Mouse (Mus musculus): ENCODE measurements around the gene Ipmk. TPM values are rescaled to one million over a fixed set of nuclear protein-coding genes. Genes with fewer than 3 reads are reported as not detected.

Gene Ipmk
- polyA plus RNA-seq, 1 experiment from 2014 or later: 18.8 TPM

- under 1% methylated on average over 60 of the region's 60 CpGs for WGBS
- peak within 1 kb of the TSS; percentile 50 for H3K27ac ChIP-seq (ENCODE audit: low read length)
- H3K9me3 ChIP-seq (ENCODE audit: control insufficient read depth, low read length): no peaks in the 10 kb centered on the region
- peak within 1 kb of the TSS; percentile 70 for H3K4me2 ChIP-seq (ENCODE audit: low read length)
- no peaks in the 10 kb centered on the region for H3K36me3 ChIP-seq (ENCODE audit: control insufficient read depth, insufficient read depth)
- no peaks in the 10 kb centered on the region for H3K27me3 ChIP-seq (replicated peaks; ENCODE audit: control insufficient read depth, insufficient read depth, low read length)
- H3K4me1 ChIP-seq (replicated peaks; ENCODE audit: control insufficient read depth, insufficient read depth, low read length): peaks cover 40% of the 10 kb centered on the region
- H3K4me3 ChIP-seq (replicated peaks; ENCODE audit: low read length): peak within 1 kb of the TSS; percentile 96
- peak within 1 kb of the TSS; percentile 94 for H3K9ac ChIP-seq (replicated peaks; ENCODE audit: low read depth, low read length)
- ATAC-seq: peak; percentile 83
Observed at GRCm38 (mm10) chr10:71344579-71345143, 2.9 kb upstream of the Ipmk start, which contains the start of gene Cisd1. Gene Cisd1 (minus strand): TSS chr10:71344954.

DNA sequence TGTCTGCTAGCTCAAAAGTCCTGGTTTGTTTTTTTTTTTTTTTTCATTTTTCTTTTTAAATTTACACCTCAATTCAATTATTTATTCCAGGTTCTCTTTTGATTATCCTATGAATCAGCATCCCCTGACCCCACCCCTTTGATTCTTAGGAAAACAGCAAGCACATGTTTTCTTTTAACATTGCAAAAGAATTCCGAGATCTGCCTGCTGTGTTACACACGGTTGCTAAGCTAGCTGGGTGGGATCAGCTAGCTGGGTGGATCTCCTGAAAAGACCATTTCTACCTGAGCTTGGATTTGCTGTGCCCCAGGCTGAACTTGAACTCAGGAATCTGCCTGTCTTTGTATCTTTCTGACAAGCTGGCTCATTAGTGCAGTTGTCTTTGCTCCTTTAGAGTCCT is 1.5 kb upstream of the Ipmk start:
- ATAC-seq: no peak
- Histone ChIP-seq H3K4me1 (replicated peaks; ENCODE audit: control insufficient read depth, insufficient read depth, low read length) (peaks cover 38% of the 10 kb centered on the region), H3K9ac (replicated peaks; ENCODE audit: low read depth, low read length) (no peak overlapping the region), H3K36me3 (ENCODE audit: control insufficient read depth, insufficient read depth) (no peaks in the 10 kb centered on the region), H3K4me2 (ENCODE audit: low read length) (no peak overlapping the region), H3K9me3 (ENCODE audit: control insufficient read depth, low read length) (no peaks in the 10 kb centered on the region), H3K27ac (ENCODE audit: low read length) (no peak overlapping the region), H3K4me3 (replicated peaks; ENCODE audit: low read length) (no peak overlapping the region), H3K27me3 (replicated peaks; ENCODE audit: control insufficient read depth, insufficient read depth, low read length) (no peaks in the 10 kb centered on the region)
- 63% methylated on average over 2 of the region's 2 CpGs for WGBS

DNA sequence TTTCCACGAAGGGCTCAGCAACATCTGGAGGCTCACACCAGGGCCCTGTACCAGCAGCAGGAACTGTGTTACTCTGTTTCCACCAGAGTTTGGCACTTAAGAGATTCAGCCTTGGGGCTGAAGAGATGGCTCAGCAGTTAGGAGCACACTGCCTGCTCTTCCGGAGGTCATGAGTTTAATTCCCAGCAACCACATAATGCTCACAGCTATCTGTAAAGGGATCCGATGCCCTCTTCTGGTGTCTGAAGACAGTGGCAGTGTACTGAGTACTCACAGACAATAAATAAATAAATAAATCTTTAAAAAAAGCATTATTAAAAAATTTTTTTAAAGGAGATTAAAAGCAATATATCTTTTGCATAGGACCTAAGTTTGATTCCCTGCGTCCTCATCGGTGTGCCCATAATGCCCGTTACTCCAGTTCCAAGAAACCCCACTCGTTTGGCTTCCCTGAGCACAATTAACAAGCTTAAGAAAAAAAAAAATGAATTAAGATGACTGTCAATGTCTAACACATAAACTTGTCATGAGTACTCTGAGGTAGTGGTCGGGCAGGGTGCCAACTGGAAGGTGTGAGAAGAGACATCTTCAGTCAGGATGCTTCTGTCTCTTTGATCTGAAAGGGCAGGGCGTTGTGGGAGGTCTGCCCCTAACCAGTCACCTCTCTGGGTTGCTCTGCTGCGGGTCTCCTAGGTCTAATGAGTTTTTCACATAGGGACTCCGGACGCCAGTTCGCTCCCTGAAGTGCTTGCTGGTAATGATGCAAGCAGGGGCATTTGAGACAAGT is 648 bp upstream of the Ipmk start:
- 11% methylated on average over 13 of the region's 13 CpGs for WGBS
- no peaks in the 10 kb centered on the region for H3K36me3 ChIP-seq (ENCODE audit: control insufficient read depth, insufficient read depth)
- H3K9ac ChIP-seq (replicated peaks; ENCODE audit: low read depth, low read length): peak overlapping the region; percentile 84
- no peak for ATAC-seq
- no peaks in the 10 kb centered on the region for H3K27me3 ChIP-seq (replicated peaks; ENCODE audit: control insufficient read depth, insufficient read depth, low read length)
- peak overlapping the region; percentile 78 for H3K27ac ChIP-seq (ENCODE audit: low read length)
- peak overlapping the region; percentile 82 for H3K4me3 ChIP-seq (replicated peaks; ENCODE audit: low read length)
- H3K4me2 ChIP-seq (ENCODE audit: low read length): peak overlapping the region; percentile 73
- H3K9me3 ChIP-seq (ENCODE audit: control insufficient read depth, low read length): no peaks in the 10 kb centered on the region
- peaks cover 38% of the 10 kb centered on the region for H3K4me1 ChIP-seq (replicated peaks; ENCODE audit: control insufficient read depth, insufficient read depth, low read length)

DNA sequence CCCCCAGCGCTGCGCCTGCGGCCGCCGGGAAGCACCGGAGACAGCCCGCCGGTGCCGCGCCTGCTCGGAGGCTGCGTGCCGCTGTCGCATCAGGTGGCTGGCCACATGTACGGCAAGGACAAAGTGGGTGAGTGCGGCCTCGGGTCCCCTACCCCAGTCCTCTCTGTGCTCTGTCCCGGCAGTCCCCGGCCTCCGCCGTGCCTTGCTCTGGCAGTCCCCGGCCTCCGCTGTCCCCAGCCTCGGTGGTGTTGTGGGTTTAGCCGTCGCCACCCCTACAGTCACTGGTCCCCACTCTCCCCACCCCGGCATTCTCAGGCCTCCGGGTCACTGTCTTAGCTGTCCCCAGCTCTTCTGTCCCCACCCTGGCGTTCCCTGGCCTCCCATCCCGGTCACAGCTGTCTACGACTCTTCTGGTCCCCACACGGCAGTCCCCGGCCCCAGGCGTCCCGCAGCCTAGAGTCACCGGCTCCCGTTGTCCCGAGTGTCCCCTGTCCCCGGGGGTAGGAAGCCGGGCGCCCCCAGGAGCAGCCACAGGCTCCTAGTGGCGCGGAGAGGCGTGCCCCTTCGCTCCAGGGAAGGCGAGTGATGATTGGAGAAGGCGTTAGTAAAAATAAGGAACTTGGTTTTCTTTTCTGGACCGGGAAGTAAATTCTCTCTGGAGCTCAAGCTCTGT is 537 bp downstream of the Ipmk start:
- Histone ChIP-seq H3K36me3 (ENCODE audit: control insufficient read depth, insufficient read depth) (no peaks in the 10 kb centered on the region), H3K9me3 (ENCODE audit: control insufficient read depth, low read length) (no peaks in the 10 kb centered on the region), H3K4me1 (replicated peaks; ENCODE audit: control insufficient read depth, insufficient read depth, low read length) (peaks cover 31% of the 10 kb centered on the region), H3K27me3 (replicated peaks; ENCODE audit: control insufficient read depth, insufficient read depth, low read length) (no peaks in the 10 kb centered on the region), H3K4me3 (replicated peaks; ENCODE audit: low read length) (peak overlapping the region; percentile 82), H3K27ac (ENCODE audit: low read length) (peak overlapping the region; percentile 78), H3K9ac (replicated peaks; ENCODE audit: low read depth, low read length) (peak overlapping the region; percentile 84), H3K4me2 (ENCODE audit: low read length) (peak overlapping the region; percentile 72)
- WGBS: under 1% methylated on average over 43 of the region's 48 CpGs
- peak; percentile 49 for ATAC-seq

DNA sequence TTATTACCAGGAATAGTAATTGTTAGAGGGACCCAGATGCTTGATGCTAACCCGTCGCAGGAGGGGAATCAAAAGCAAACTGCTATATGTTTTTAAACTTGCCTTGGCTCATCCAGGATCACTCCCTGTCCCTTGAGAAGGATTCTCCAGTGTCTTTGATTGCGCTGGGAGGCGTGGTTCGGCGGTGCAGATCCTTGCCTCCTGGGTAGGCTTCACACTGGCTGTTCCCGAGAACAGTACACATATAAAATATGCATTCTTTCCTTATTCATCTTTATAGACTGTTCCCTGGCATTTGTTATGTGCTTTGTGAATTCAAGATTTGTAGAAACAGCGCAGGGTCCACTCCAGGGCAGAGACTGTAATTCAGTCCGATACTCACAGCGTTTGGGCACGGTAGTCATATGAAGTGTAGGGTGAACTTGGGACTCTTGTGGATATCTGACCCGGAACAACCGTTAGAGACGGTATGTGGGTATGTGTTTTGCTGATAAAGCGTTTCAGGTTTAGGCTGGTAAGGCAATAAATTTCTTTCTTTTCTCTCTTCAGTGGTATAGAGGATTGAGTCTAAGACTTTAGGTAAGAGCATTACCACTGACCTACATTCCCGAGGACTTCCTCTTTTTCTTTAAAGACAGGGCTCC is 1.2 kb downstream of the Ipmk start:
- H3K4me1 ChIP-seq (replicated peaks; ENCODE audit: control insufficient read depth, insufficient read depth, low read length): peaks cover 26% of the 10 kb centered on the region
- H3K4me2 ChIP-seq (ENCODE audit: low read length): peak overlapping the region; percentile 72
- H3K9ac ChIP-seq (replicated peaks; ENCODE audit: low read depth, low read length): peak overlapping the region; percentile 84
- WGBS: 25% methylated on average over 16 of the region's 16 CpGs
- no peak for ATAC-seq
- H3K36me3 ChIP-seq (ENCODE audit: control insufficient read depth, insufficient read depth): no peaks in the 10 kb centered on the region
- H3K4me3 ChIP-seq (replicated peaks; ENCODE audit: low read length): peak overlapping the region; percentile 82
- no peaks in the 10 kb centered on the region for H3K27me3 ChIP-seq (replicated peaks; ENCODE audit: control insufficient read depth, insufficient read depth, low read length)
- no peaks in the 10 kb centered on the region for H3K9me3 ChIP-seq (ENCODE audit: control insufficient read depth, low read length)
- H3K27ac ChIP-seq (ENCODE audit: low read length): no peak overlapping the region

- no peak overlapping the region for H3K27ac ChIP-seq (ENCODE audit: low read length)
- H3K4me3 ChIP-seq (replicated peaks; ENCODE audit: low read length): peak overlapping the region; percentile 82
- no peaks in the 10 kb centered on the region for H3K9me3 ChIP-seq (ENCODE audit: control insufficient read depth, low read length)
- peaks cover 21% of the 10 kb centered on the region for H3K4me1 ChIP-seq (replicated peaks; ENCODE audit: control insufficient read depth, insufficient read depth, low read length)
- H3K4me2 ChIP-seq (ENCODE audit: low read length): peak overlapping the region; percentile 72
- no peak overlapping the region for H3K9ac ChIP-seq (replicated peaks; ENCODE audit: low read depth, low read length)
- 85% methylated on average over 1 of the region's 1 CpGs for WGBS
- no peak for ATAC-seq
- no peaks in the 10 kb centered on the region for H3K27me3 ChIP-seq (replicated peaks; ENCODE audit: control insufficient read depth, insufficient read depth, low read length)
- no peaks in the 10 kb centered on the region for H3K36me3 ChIP-seq (ENCODE audit: control insufficient read depth, insufficient read depth)
Observed at GRCm38 (mm10) chr10:71349290-71349689, 1.7 kb downstream of the Ipmk start.

DNA sequence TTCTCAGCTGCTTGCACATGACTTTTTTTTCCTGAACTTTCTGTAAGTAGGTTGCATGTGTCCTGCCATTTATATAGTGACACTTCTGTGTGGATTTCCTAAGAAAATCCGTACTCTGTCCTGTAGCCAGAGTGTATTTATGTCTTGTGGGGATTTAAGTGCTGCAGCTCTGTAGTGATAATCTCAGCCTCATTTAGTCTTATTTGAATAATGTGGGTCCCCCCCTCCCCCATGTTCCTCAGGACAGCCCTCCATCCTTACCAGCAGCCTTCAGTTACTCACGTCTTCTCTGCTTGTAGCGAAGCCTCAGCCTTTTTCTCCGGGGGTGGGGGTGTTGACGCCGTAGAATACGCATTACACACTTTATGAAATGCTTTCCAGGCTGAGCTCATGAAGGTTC is 3.7 kb downstream of the Ipmk start:
- 89% methylated on average over 7 of the region's 7 CpGs for WGBS
- ATAC-seq: no peak

DNA sequence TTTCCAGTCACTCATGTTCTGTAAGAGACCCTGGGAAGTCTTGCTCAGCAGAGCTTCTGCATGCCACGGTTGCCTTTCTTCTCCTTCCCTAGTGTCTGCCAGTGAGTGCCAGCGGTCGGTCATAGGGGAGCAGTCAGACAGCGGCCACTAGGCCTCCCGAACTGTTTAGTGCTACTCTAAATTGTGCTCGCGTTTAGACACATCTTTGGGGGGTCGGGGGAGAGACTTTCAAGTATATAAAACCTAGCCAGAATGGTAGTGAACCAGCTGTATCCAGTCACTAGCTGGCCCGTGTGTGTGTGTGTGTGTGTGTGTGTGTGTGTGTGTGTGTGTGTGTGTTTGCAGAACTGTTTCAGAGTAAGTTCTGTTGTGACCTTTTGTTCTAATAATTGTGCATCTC is 6.3 kb downstream of the Ipmk start:
- no peak for ATAC-seq
- 77% methylated on average over 9 of the region's 9 CpGs for WGBS
- no peaks in the 10 kb centered on the region for H3K36me3 ChIP-seq (ENCODE audit: control insufficient read depth, insufficient read depth)
- H3K9me3 ChIP-seq (ENCODE audit: control insufficient read depth, low read length): no peaks in the 10 kb centered on the region
- H3K4me2 ChIP-seq (ENCODE audit: low read length): no peak overlapping the region
- H3K27me3 ChIP-seq (replicated peaks; ENCODE audit: control insufficient read depth, insufficient read depth, low read length): no peaks in the 10 kb centered on the region
- H3K4me1 ChIP-seq (replicated peaks; ENCODE audit: control insufficient read depth, insufficient read depth, low read length): peaks cover 8% of the 10 kb centered on the region
- H3K9ac ChIP-seq (replicated peaks; ENCODE audit: low read depth, low read length): no peak overlapping the region
- no peak overlapping the region for H3K4me3 ChIP-seq (replicated peaks; ENCODE audit: low read length)
- no peak overlapping the region for H3K27ac ChIP-seq (ENCODE audit: low read length)

More for the DNA sequence above, 3.7 kb downstream of the Ipmk start:
- H3K4me3 ChIP-seq (replicated peaks; ENCODE audit: low read length): no peak overlapping the region
- no peak overlapping the region for H3K9ac ChIP-seq (replicated peaks; ENCODE audit: low read depth, low read length)
- no peak overlapping the region for H3K27ac ChIP-seq (ENCODE audit: low read length)
- H3K4me2 ChIP-seq (ENCODE audit: low read length): no peak overlapping the region
- H3K27me3 ChIP-seq (replicated peaks; ENCODE audit: control insufficient read depth, insufficient read depth, low read length): no peaks in the 10 kb centered on the region
- H3K9me3 ChIP-seq (ENCODE audit: control insufficient read depth, low read length): no peaks in the 10 kb centered on the region
- no peaks in the 10 kb centered on the region for H3K36me3 ChIP-seq (ENCODE audit: control insufficient read depth, insufficient read depth)
- peaks cover 16% of the 10 kb centered on the region for H3K4me1 ChIP-seq (replicated peaks; ENCODE audit: control insufficient read depth, insufficient read depth, low read length)

DNA sequence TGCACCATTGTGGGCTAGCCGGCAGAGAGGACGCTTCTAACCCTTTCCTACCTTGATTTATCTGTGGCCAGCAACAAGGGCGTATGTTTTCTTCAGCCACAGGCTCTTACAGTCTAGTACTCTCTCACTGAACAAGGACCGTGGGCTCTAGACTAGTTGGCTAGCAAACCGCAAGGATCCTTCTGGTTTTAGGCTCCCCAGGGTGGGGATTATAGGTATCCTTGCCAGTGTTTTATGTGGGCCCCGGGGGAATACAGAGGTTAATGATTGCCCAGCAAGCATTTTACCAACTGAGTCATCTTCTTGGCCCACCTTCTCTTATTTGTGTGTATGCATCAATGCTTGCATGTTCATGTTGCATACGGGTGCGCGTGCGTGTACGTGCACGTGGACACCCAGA is 7.4 kb downstream of the Ipmk start:
- no peaks in the 10 kb centered on the region for H3K27me3 ChIP-seq (replicated peaks; ENCODE audit: control insufficient read depth, insufficient read depth, low read length)
- no peak overlapping the region for H3K4me2 ChIP-seq (ENCODE audit: low read length)
- no peak overlapping the region for H3K9ac ChIP-seq (replicated peaks; ENCODE audit: low read depth, low read length)
- no peaks in the 10 kb centered on the region for H3K9me3 ChIP-seq (ENCODE audit: control insufficient read depth, low read length)
- no peaks in the 10 kb centered on the region for H3K4me1 ChIP-seq (replicated peaks; ENCODE audit: control insufficient read depth, insufficient read depth, low read length)
- H3K4me3 ChIP-seq (replicated peaks; ENCODE audit: low read length): no peak overlapping the region
- 86% methylated on average over 12 of the region's 12 CpGs for whole genome bisulfite sequencing
- no peak overlapping the region for H3K27ac ChIP-seq (ENCODE audit: low read length)
- H3K36me3 ChIP-seq (ENCODE audit: control insufficient read depth, insufficient read depth): no peaks in the 10 kb centered on the region
- no peak for ATAC-seq
